Mouse (Mus musculus) left cerebral cortex, postnatal 25 days (tissue): Measurements from ENCODE around the gene Irgm1. TPM values are rescaled to one million over a fixed set of nuclear protein-coding genes. Genes with fewer than 3 reads are reported as not detected.
"Not testable (repeated sequence)": the region's sequence is repeated elsewhere in the genome, so short reads cannot be mapped to it uniquely, and the experiment has no call there.

Experiments used
- DNase-seq, 2 experiments: peaks; one replicate each; pipeline ENCODE4 v3.0.0; 2022; ENCODE audit warnings: low spot score in 2 of 2, mixed read lengths in 1 of 2
- intact Hi-C: fragments of 180-260 bp; cut with DNase I; formaldehyde crosslinking; loops from one replicate; pipeline ENCODE4 v1.15.1; 2025
- total RNA-seq, 2 experiments: library from RNA; stranded (reverse); gene quantifications; 2 replicates each; pipeline ENCODE4 v1.2.3; 2021

The Irgm1 gene
- total RNA-seq, 2 experiments from 2014 or later = 4.6 to 5.0 TPM

DNA sequence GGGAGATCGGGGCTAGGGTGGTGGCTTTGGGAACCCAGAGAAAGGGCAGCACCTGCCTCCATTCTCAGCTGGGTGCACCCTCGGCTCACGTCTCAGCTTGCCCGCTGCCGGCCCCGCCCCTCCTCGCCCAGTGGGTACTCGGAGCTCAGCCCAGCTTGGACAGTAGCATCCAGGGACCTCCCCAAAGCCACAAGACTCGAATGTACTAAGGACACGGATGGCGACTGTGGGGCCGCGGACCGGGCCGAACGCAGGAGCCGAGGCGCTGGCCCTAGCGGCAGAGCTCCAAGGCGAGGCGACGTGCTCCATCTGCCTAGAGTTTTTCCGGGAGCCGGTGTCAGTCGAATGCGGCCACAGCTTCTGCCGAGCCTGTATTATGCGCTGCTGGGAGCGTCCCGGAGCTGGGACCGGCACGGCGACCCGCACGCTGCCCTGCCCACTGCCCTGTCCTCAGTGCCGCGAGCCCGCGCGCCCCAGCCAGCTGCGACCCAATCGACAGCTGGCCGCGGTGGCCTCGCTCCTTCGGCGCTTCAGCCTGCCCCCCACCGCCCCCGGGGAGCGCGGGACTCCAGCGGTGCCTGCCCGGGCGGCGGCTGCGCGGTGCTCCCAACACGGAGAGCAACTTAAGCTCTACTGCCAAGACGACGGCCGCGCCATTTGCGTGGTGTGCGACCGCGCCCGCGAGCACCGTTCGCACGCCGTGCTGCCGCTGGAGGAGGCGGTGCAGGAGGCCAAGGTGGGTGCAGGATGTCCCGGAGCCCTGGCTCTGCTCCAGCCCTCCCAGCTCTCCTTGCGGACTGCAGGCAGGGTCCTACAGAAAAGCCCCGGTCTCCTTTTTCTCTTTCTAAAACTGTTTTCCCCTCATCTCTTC is 33.9 kb downstream of the Irgm1 start:
- intact Hi-C loops = no loop called here
- peak; percentile 56 to 61 for DNase-seq

DNA sequence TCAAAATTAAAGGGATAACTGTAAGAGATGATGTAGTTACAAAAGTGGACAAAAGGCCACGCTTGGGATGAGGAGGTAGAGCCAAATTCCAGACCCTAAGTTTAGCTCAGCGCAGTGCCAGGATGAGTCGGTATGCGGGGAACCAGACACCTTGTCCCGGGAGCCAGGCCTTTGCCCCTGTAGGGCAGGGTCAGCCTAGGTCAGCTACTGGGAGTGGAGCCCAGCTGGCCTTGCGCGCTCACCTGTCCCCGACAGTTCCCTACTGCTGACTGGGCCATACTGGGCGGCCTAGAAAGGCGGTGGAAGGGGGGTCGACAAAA is 34.5 kb downstream of the Irgm1 start:
- intact Hi-C loops = no loop called here
- DNase-seq = no peak

DNA sequence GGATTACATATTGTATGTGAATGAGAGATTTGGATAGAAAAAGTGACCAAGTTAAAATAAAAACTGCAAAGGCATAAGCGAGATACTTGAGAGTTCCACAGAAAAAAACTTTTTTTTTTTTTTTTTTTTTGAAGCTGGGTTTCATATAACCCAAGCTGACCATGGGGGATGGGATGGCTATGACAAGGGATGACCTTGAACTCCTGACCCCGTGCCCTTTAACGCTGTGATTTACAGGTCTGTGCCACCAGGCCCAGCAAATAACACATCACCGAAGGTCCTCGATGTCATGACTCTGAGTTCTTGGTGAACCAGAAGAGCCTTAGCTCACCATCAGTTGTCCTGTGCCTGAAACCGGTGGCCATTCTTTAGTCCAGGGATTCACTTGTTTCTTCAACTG is 35.6 kb downstream of the Irgm1 start:
- no peak for DNase-seq
- intact Hi-C loops = loop anchor here (2.0 kb wide), 1 partner anchor 17 kb away; no protein-coding TSS in a partner anchor

DNA sequence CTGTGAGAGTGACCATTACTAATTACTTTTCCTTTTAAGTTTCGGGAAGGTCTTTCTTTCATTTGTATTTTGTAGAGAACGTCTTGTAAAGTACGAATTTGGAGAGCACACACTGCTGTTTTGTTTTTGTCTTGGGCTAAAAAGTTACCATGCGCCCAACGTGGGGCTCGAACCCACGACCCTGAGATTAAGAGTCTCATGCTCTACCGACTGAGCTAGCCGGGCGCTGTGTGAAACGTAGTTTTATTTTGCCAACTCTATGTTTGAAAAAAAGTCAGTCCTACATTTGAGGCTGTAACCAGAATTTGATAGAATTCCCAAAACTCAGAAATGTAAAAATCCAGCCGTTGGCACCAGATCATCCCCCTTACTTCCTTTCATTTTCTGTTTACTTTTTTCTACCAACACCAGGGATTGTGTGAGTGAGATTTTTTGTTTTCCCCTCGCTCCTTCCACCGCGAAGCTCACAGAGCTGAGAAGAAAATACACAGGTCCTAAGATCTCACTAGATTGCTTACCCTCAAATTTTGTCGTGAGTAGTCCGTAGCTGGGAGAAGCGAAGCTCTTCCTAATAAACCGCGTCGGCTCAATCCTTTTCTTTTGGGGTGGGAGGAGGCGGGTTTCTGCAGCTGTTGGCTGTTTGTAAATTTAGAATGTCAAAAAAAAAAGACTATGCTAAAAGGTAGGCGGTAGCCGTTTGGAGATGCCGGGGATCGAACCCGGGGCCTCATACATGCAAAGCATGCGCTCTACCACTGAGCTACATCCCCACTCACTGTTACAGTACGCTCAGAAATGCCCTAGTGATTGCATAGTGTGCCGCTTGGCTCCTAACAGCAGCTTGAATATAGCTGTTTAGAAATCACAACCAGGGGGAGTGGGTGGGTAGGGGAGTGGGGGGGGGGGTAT is 37.5 kb downstream of the Irgm1 start:
- peak; percentile 91 to 96 for DNase-seq
- intact Hi-C loops = loop anchor here (1.0 to 2.0 kb wide), 2 partner anchors 15 to 22 kb away; no protein-coding TSS in a partner anchor

DNA sequence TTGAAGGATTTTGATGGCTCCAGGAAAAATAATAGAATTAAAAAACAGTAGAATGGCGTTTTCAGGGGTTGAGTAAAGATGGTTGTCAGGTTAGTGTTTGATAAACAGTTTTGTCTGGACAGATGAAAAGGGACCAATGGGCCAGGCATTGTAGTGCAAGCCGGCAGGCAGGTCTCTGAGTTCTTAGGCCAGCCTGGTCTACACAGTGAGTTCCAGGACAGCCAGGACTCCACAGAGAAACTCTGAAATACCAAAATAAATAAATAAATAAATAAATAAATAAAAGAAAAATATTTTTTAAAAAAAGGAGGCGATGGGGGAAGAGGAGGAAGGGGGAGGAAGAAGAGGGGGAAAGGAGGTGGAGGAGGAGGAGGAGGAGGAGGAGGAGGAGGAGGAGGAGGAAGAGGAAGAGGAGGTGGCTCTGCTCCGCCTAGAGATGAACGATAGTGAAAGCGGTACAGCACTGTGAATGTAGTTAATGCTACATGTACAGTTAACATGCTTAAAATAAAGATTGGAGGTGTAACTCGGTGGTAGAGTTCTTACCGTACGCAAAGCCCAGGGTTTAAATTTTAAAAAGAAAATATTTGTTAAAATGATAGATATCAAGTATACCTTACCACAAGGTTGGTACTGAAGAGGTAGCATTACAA is 38.3 kb downstream of the Irgm1 start:
- intact Hi-C loops = no loop called here
- DNase-seq = no peak

DNA sequence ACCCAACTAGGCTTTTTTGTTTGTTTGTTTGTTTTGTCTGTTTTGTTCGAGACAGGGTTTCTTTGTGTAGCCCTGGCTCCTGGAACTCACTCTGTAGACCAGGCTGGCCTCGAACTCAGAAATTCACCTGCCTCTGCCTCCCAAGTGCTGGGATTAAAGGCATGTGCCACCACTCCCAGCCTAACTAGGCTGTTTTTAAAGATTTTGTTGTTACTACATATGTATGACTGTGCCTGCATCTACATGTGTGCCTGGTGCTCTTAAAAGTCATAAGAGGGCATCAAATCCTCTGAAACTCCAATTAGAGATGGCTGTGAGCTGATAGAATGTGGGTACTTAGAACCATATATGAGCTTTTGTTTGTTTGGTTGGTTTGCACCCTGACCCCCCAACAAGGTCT is 40.2 kb downstream of the Irgm1 start:
- no peak for DNase-seq
- intact Hi-C loops = no loop called here

DNA sequence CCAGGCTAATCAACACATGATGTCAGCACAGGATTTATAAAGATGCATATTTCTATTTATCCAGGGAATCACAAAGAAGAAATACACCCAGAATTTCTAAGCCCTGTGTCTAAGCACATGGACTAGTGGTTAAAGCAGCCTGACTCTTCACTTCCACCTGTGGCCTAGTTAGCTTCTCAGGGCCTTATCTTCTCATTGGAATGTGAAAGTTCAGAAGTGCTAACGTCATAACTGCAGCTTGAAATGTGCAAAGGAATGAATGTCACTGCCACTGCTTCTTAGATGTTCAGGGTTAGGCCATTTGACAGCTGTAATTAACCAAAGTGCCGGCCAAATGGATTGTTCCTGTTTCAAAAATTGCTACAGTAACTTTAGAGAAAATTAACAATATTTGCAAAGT is 41.2 kb downstream of the Irgm1 start:
- DNase-seq = no peak
- intact Hi-C loops = no loop called here

DNA sequence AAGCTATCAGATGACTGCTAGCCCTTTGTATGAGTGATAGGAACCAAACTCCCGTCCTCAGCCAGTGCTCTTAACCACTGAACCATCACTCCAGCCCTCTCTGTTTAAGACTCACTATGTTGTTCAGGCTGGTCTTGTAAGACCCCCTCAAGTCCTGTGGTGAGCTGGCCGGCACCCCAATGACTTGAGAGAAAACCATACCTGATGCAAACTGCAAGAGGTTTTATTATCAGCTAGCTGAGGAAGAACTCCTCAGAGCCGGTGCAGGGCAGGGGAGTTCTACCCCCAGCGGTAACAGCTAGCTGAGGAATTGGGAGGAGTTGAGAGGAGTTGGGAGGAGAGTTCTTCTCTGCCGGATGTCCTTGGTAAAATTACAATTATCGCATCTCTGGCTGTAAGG is 43.6 kb downstream of the Irgm1 start:
- no peak for DNase-seq
- intact Hi-C loops = no loop called here

DNA sequence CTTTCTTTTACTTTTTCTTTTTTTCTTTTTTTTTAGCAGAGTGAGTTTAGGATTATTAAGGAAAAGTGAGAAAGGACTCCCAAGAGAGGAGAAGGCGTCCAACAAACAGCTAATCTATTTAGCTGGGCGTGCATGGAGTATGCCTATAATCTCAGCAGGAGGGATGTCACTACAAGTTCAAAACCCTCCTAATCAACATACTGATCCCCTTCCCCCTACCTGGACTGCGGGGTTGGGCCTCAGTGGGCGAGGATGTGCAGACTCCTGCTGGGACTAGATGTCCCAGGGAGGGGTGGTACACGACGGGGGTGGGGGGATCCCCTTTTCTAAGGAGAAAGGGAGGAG is 44.8 kb downstream of the Irgm1 start:
- intact Hi-C loops = no loop called here

DNA sequence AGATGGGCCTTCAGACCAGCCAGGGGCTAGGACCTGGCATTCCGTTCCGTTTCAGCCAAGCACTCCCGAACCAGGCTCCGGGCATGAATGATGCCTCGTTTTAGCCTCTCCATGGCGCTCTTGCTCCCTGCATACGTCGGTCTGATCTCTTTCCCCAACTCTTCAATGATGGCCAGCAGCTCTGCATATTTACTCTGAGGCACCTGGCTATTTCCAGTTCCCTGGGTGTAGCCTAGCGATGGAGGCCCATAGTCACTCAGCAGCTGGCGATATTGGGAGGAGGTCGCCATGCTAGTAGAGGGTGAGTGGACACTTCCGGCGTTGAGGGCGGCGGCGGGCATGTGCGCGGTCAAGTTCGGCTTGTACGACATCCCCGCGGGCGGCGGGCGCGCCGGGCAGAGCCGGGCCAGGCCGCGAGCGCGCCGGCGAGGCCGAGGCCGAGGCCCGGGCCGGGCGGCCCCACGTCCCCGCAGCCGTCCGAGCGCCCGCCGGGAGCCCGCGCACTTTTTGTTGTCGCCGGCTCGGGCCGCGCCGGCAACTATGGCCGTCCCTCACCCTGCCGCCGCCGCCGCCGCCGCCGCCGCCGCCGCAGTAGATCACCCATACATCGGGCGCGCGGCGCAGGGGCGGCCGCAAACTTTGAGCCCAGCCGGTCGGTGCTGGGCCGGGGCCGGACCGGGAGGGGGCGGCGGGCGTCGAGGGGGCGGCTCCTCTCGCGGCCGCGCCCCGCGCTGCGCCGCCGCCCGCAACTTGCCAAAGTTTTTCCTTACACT is 45.3 kb downstream of the Irgm1 start, which contains the start of the genes Trim7 and Gm12184:
Gene Trim7 (plus strand): TSS at position 162 of the 773 bp plus-strand sequence.
Gene Gm12184 (minus strand): TSS at position 677 of the 773 bp plus-strand sequence.
- DNase-seq, intact Hi-C loops: not testable (repeated sequence)

More for the DNA sequence above, 44.8 kb downstream of the Irgm1 start:
- no peak for DNase-seq

DNA sequence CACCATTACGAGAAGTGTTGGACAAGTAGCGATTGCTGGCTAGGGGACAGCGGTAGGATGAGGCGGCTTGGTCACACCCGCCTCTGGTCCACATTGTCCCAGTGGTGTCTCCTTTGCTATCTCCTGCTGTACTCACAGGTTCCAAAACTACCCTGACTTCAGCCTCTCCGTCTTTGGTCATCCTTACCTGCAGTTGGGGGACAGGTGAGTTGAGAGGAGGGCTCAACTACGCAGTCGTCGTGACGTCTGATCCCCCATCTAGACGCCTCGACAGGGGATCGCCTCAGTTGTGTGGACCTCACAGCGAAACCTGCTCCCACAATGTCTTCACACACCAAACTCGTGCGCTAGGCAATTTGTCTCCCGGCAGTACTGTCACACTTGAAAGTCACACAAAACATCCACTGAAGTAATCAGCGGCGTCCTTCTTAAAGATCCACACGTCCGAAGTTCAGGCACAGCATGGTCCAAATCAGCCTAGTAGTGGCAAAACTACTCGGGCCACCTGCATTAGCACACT is 47.1 kb downstream of the Irgm1 start:
- no peak for DNase-seq
- intact Hi-C loops = no loop called here

DNA sequence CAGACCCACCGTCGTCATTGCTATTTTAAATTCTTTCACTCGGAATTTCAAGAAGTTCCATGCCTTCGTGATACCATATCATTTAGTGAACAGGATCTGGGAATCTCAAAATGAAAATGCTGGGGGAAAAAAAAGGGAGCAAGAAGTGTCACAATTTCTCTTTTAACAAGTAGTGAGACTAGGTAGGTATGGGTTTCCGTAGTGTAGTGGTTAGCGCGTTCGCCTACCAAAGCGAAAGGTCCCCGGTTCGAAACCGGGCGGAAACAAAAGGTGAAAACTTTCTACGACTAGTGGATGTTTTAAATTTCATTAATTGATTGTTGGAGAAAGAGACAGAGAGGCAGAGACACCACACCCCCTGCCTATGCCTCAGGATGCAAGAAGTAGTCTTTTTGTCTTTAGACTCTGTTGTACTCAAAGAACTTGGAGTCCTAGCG is 47.9 kb downstream of the Irgm1 start:
- peak; percentile 54 to 62 for DNase-seq

DNA sequence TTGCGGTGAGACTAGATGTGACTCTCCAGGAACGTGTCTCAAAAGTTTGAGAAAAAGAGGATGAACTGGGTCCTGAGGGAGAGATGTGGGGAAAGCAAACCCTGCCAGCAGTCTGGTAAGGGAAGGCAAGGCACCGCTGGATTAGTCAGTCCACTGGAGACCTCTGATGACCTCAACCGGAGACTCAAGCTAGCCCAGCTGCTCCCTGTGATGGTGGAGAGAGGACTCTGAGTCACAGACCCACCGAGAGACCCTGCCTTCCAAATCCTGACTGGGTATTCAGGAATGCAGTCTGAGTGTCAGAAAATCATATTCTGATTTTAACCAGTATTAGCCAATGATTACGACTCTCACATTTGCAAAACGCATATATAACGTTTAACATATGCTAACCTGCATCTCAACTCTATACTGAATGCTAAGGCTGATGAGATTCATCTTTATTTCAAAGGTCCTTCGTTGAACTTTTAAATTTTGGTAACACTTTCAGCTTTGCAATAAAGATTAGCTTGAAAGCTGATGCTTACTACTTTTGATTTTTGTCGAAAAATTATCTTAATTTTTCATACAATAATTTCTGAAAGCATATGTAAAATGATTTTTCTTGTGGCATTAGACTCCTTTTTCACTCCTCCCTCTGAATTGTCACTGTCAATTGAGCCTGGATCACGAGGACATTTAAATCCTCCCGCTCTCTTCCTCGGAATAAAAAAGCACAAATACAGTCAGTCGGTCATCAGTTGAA is 48.5 kb downstream of the Irgm1 start:
- intact Hi-C loops = no loop called here

More for the DNA sequence above, 47.9 kb downstream of the Irgm1 start:
- intact Hi-C loops = no loop called here

DNA sequence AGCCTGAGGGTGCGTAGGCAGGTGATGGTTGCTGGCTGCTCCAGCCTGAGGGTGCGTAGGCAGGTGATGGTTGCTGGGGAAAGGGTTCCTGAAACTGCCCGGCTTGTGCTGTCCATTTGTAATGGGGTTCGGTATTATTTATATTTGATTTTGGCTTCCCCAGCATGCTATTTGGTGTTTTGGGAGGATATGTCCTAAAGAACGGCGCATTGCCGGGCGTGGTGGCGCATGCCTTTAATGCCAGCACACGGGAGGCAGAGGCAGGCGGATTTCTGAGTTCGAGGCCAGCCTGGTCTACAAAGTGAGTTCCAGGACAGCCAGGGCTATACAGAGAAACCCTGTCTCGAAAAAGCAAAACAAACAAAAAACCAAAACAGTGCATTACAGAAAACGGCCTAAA is 50.2 kb downstream of the Irgm1 start:
- DNase-seq, intact Hi-C loops: not testable (repeated sequence)

More for the DNA sequence above, 48.5 kb downstream of the Irgm1 start:
- no peak for DNase-seq

DNA sequence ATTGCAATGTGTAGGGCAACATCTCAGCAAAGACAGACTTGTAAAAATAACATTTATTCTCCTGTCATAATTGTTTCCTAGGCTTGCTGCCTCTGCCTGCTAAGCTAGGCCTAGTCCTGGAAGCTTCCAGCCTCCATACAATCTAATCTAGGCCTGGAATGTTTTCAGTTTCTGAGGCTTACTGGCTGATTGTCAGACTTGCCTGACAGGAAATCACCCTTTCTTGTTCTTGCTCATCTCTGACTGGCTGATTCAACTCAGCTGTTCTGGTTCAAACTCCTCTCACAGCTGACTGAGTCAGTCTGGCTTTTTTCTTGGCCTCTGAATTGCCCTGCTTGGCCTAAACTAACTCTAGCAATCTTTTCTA is 51.2 kb downstream of the Irgm1 start:
- intact Hi-C loops = no loop called here
- no peak for DNase-seq

DNA sequence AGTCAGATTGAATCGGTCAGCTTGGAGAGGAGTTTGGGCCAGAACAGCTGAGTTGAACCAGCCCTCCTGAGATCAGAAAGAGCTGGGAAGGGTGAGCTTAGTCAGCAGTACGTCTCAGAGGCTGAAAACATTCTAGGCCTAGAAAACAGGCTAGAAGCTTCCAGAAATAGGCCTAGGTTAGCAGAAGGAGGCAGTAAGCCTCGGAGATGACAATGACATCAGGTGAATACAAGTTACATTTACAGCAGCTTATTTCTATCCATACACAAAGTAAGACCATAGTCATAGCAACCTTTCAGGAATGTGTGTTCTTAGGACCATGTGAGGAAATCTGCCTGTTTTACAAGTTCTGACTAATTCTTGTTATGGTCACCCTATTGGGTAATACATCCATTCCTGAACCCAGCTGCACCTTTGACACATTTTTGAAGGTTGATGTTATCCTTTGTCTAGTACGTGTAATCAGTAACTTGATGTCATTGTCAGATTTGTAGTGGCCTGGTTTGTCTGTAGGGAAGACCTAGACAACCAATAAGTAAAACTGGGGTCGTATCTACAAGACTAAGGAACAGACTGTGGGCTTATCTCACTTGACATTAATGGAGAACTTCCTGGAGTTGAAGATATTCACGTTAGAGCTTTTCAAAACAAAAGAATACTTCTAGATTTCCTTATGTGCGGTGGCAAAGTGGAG is 51.7 kb downstream of the Irgm1 start:
- no peak for DNase-seq
- intact Hi-C loops = loop anchor here (2.0 to 5.0 kb wide), 2 partner anchors 15 to 383 kb away; partner anchors contain the start of gene Zfp62

DNA sequence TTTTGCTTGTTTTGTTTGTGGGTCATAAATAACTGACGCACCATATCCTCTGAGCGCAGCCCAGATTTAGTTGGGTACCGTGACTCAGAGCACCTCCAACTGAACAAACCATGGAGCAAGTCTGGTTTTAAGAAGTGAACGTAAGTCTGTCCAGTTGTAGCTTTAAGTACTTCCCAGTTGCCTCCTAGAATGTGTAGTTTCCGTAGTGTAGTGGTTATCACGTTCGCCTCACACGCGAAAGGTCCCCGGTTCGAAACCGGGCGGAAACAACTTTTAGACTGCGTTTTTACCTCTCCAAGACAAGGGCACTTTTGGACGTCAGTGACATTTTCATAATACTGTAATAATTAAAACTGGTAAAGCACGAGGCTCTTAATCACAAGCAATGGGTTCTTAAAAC is 53.1 kb downstream of the Irgm1 start:
- DNase-seq = peak; percentile 88 to 95
- intact Hi-C loops = loop anchor here (2.0 to 5.0 kb wide), 2 partner anchors 16 to 384 kb away; partner anchors contain the start of gene Zfp62
